Mouse (Mus musculus): ENCODE data around the gene Larp4b.

The Larp4b gene

DNA sequence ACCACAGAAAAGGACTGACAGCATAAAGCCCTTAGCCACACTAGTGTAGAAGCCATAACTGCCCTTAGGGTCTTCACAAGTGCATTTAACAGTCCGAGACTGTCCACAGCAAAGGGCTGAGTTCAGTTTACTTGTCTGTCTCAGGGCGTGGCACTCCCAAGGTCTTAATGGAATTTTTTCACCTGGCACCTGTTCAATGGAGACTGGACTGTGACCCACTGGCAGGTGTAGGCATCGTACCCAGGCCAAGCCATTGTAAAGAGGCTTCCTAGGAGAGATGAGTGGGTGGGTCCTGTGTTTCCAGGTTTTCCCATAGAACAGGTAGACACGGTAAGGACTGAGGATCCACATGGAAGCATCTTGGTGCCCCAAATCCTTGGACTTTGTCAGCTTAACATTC lies 84.6 kb downstream of the Larp4b start:
- no peak for DNase-seq (ENCODE audit: low read depth, low spot score)

- no peak for DNase-seq (ENCODE audit: low read depth, low spot score)
Measured at GRCm38 (mm10) chr13:9178718-9179117, 85.0 kb downstream of the Larp4b start.

DNA sequence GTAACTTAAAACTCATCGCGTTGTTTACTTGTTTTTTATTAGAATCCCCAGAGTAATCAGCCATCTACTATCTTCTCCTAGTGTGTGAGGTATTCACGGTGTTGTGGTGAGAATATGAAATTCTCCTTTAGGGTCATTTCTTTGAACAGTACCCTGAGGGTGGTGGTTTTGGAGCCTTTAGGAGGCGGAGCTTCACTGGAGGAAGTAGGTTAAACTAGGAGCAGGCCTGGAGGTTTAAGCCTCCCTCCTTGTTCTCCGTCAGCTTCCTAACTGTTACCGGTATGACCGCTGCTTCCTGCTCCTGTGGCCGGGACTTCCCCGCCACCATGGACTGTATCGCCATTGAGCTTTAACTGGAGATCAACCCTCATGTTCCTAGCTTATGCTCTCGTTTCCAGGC lies 86.5 kb downstream of the Larp4b start:
- no peak for DNase-seq (ENCODE audit: low read depth, low spot score)

DNA sequence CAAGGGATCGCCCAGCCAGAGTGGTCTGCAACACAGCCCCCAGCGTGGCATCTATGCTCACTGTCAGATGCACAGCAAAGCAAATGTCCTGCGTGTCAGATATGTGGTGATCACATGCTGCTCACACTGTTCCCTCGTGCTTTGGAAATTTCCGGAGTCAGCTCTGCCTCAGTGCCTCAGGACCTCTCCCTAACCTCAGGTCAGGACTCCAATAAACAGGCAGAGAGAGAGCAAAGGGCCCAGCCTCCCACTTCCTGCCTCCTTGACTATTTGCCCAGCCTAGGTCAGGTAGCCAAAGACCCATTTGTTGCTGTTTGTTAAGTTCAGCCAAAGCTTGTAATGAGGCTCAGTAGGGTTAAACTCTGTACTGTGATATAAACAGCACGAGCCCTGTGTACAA lies 87.4 kb downstream of the Larp4b start:
- no peak for DNase-seq (ENCODE audit: low read depth, low spot score)

GRCm38 (mm10) chr13:9181666-9182264 lies 88.1 kb downstream of the Larp4b start:
- peak; percentile 92 for DNase-seq (ENCODE audit: low read depth, low spot score)

- no peak for DNase-seq (ENCODE audit: low read depth, low spot score)
Measured at GRCm38 (mm10) chr13:9184281-9184680, 90.6 kb downstream of the Larp4b start.

GRCm38 (mm10) chr13:9184716-9185115 lies 91.0 kb downstream of the Larp4b start:
- DNase-seq (ENCODE audit: low read depth, low spot score) = no peak

- DNase-seq (ENCODE audit: low read depth, low spot score) = peak; percentile 53
Measured at GRCm38 (mm10) chr13:9187156-9187555, 93.5 kb downstream of the Larp4b start.

- DNase-seq (ENCODE audit: low read depth, low spot score) = peak; percentile 47
Measured at GRCm38 (mm10) chr13:9187566-9188530, 94.2 kb downstream of the Larp4b start.

DNA sequence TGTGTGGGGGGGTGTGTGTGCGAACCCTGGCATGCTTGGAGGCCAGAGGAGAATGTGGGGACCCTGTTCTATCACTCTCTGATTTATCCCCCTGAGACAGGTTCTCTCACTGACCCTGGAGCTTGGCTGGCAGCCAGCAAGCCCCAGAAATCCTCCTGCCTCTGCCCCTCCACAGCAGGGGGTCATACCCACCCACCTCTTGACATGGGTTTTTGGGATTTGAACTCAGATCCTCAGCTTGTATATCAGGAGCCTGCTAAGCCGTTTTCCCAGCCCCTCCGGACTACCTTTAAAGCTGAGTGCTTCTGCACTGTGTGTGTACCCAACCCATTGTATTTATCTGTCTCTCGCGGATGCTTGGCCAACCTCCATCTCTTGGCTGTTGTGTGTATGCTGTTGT lies 95.8 kb downstream of the Larp4b start:
- DNase-seq (ENCODE audit: low read depth, low spot score) = no peak

- DNase-seq (ENCODE audit: low read depth, low spot score) = peak; percentile 97
Measured at GRCm38 (mm10) chr13:9191172-9192140, 97.8 kb downstream of the Larp4b start.

- no peak for DNase-seq (ENCODE audit: low read depth, low spot score)
Measured at GRCm38 (mm10) chr13:9192797-9193330, 99.2 kb downstream of the Larp4b start.

GRCm38 (mm10) chr13:9194656-9195055 lies 101.0 kb downstream of the Larp4b start:
- DNase-seq (ENCODE audit: low read depth, low spot score) = no peak

DNA sequence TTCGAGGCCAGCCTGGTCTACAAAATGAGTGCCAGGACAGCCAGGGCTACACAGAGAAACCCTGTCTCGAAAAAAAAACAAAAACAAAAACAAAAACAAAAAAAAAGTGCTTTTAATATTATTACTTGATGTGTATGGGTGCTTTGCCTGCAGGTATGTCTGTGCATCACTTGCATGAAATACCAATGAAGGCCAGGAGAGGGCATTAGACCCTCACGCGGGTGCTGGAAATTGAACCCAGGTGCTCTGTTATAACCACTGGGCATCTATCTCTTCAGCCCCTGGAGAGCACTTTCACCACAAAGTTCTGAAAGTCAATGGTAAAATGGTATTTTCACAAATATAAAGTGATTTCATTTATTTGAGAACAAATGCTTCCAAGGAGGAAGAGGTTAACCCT lies 101.9 kb downstream of the Larp4b start:
- DNase-seq (ENCODE audit: low read depth, low spot score) = no peak

- DNase-seq (ENCODE audit: low read depth, low spot score) = no peak
Measured at GRCm38 (mm10) chr13:9198106-9198505, 104.4 kb downstream of the Larp4b start.

GRCm38 (mm10) chr13:9198728-9199464 lies 105.2 kb downstream of the Larp4b start:
- no peak for DNase-seq (ENCODE audit: low read depth, low spot score)

DNA sequence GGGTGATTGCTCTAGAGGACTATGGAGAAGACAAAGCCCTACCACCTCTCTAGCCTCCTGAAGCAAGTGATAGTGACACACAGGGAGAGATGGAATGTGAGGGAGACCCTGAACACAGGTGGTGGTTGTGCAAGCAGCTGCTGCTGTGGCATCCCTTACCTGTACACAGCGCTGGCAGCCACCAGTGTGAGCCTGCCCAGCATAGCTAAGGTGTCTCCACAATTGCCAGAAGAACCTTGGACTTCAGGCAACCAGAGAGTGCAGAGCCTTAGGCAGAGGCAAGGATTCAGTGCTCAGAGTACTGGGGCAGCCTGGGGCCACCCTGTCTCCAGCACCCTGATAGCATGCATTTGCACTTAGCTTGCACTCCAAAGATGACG lies 105.8 kb downstream of the Larp4b start:
- no peak for DNase-seq (ENCODE audit: low read depth, low spot score)

DNA sequence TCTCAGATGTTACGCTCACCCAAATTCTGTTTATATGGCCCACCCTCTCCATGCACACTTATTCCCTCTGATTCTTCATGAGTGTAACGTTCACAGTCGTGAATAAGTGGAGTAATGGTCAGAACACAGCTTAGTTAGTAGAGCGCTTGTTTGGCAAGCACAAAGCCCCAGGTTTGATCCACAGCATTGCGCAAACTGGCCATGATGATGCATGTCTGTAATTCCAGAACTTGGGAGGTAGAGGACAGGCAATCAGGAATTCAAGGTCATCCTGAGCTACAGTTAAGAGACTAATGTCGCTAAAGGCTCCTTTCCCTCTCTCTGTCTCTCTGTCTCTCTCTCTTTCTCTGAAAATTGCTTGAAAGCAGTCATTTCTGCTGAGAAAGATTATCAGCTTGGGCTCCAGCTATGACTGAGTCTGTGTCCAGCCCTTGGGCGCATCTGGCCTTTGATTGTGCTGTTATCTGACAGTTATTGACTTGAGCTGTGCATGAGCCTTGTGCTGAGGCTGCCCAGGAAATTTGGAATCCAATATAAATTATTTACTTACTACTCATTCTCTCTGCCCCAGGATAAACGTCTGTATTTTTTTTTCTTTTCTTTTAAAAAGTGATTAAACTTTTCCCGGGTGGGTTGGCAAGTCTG lies 129.2 kb downstream of the Larp4b start:
- no peak for DNase-seq (ENCODE audit: low read depth, low spot score)

All from brain, adult 2 months (tissue).